In the genomic region with DNA sequence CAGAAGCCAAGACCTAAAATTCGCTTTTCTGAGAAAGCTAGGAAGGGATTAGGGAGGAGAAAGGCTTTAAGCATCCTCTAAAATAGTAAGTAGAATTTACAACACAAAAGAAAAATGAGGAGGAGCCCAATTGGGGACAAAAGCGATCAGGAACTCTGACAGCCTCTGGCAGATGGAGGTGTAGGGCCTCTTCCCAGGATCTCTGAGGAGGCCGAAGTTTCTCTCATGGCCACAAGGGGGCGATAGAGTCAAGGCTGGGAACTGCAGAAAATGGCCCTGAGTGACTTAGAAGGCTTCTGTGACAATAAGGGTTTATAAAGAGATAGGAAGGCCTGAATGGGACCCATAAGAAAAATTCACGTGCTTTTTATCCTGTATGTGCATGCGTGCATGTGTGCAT, we compare ENCODE assay signal across 9 mouse cellular contexts.
A peak's percentile ranks its signal among the peaks of the same experiment; 100 is the strongest.
DNase-seq lines count a peak whose midpoint lies in the region; ATAC-seq and TF ChIP-seq lines count a peak whose summit lies in the region.
"Had no signal": no experiment of that assay in that cellular context is flagged by ENCODE, and none has a peak within 500 bp of the region (broad histone marks: within the 10 kb centered on the region; RNA-seq: fewer than 3 reads in every experiment).

No protein-coding gene starts in this region.

- no peak for TF ChIP-seq POLR2A in liver, adult 2 months (IDR thresholded peaks at IDR 0.05; ENCODE audit: extremely low read depth, insufficient read depth, low read length)

- no peaks in the 10 kb centered on the region for H3K79me2 ChIP-seq in liver, adult 2 months (ENCODE audit: control insufficient read depth, insufficient read depth, low read length)

- H3K9me3 ChIP-seq in liver, embryonic 11.5 days (ENCODE audit: control insufficient read depth, low read length), result no peaks in the 10 kb centered on the region
- H3K9me3 ChIP-seq: heart, embryonic 13.5 days had no signal

- intact Hi-C loops in left cerebral cortex, postnatal 25 days (cut with DNase I), result no loop called here

- H3K36me3 ChIP-seq in liver, adult 2 months (ENCODE audit: control insufficient read depth, insufficient read depth, low read length), result no peaks in the 10 kb centered on the region
- no peaks in the 10 kb centered on the region for H3K36me3 ChIP-seq in liver, embryonic 11.5 days (ENCODE audit: control insufficient read depth, insufficient read depth, low read length)
- H3K36me3 ChIP-seq: heart, embryonic 13.5 days had no signal

- no peak for ATAC-seq in liver, embryonic 11.5 days (replicated peaks; ENCODE audit: low FRiP score)
- ATAC-seq in granulocyte monocyte progenitor cell, adult 5-6 weeks (replicated peaks; ENCODE audit: poor library complexity, severe bottlenecking), result peak; percentile 65

- no peak overlapping the region for H3K4me2 ChIP-seq in liver, embryonic 11.5 days
- H3K4me2 ChIP-seq: heart, embryonic 13.5 days had no signal

- no peaks in the 10 kb centered on the region for H3K4me1 ChIP-seq in liver, adult 2 months (ENCODE audit: control insufficient read depth, insufficient read depth, low read length)
- no peaks in the 10 kb centered on the region for H3K4me1 ChIP-seq in liver, embryonic 11.5 days (replicated peaks; ENCODE audit: control insufficient read depth, insufficient read depth, low read length)
- H3K4me1 ChIP-seq: heart, embryonic 13.5 days had no signal

- H3K4me3 ChIP-seq in liver, adult 2 months (ENCODE audit: insufficient read depth, low read depth, low read length), result no peak overlapping the region
- no peak overlapping the region for H3K4me3 ChIP-seq in liver, embryonic 11.5 days (ENCODE audit: low read depth, low read length)
- H3K4me3 ChIP-seq: heart, embryonic 13.5 days had no signal

- TF ChIP-seq CTCF in liver, adult 2 months (IDR thresholded peaks at IDR 0.05; ENCODE audit: low read depth, low read length), result peak; percentile 72

- no peak overlapping the region for H3K9ac ChIP-seq in liver, adult 2 months (ENCODE audit: low read depth, low read length)
- H3K9ac ChIP-seq in liver, embryonic 11.5 days (ENCODE audit: low read depth, low read length), result no peak overlapping the region
- H3K9ac ChIP-seq: heart, embryonic 13.5 days had no signal

- no peaks in the 10 kb centered on the region for H3K27me3 ChIP-seq in liver, adult 2 months (ENCODE audit: control insufficient read depth, insufficient read depth, low read length)
- no peaks in the 10 kb centered on the region for H3K27me3 ChIP-seq in liver, embryonic 11.5 days (replicated peaks; ENCODE audit: control insufficient read depth, insufficient read depth, low read length)
- H3K27me3 ChIP-seq: heart, embryonic 13.5 days had no signal

- DNase-seq in liver, adult 2 months (ENCODE audit: extremely low read depth, low read depth, low spot score), result peak; percentile 19
- DNase-seq in liver, embryonic 11.5 days (ENCODE audit: low spot score), result no peak
- DNase-seq in WW6 (ENCODE audit: low read depth, low spot score), result peak; percentile 54
- DNase-seq in cerebellum, adult 9-11 months, result peak; percentile 64
- peak; percentile 57 to 75 for DNase-seq in left cerebral cortex, postnatal 25 days (ENCODE audit: low spot score in 2 of 2)
- peak; percentile 51 for DNase-seq in ovary, postnatal 14 days (ENCODE audit: low spot score)
- no peak for DNase-seq in natural killer cell, adult 2 months (ENCODE audit: low spot score in 2 of 2)

- WGBS in liver, adult 2 months, result 42% methylated on average over 6 of the region's 6 CpGs
- 25% methylated on average over 6 of the region's 6 CpGs for WGBS in liver, embryonic 11.5 days

- H3K27ac ChIP-seq in liver, adult 2 months (replicated peaks; ENCODE audit: insufficient read depth, low read depth, low read length), result no peak overlapping the region
- no peak overlapping the region for H3K27ac ChIP-seq in liver, embryonic 11.5 days (ENCODE audit: low read depth, low read length)
- H3K27ac ChIP-seq: heart, embryonic 13.5 days had no signal

Comparison
In these comparisons a context has a peak if more than half of its experiments do, and no peak if none do; other contexts are left out.
1. DNase-seq: peak in liver, adult 2 months (single experiment), WW6 (single experiment), cerebellum, adult 9-11 months (single experiment), left cerebral cortex, postnatal 25 days (2 of 2) and ovary, postnatal 14 days (single experiment); none in liver, embryonic 11.5 days (single experiment) and natural killer cell, adult 2 months (0 of 2).